Mouse (Mus musculus): Measurements from ENCODE around the gene Card19. TPM values are rescaled to one million over a fixed set of nuclear protein-coding genes. Genes with fewer than 3 reads are reported as not detected.

The Card19 gene
- polyA plus RNA-seq, 1 experiment from 2014 or later, result 23.3 TPM

GRCm38 (mm10) chr13:49189970-49190870 is 25.6 kb downstream of the Card19 start:
- peaks cover 44% of the 10 kb centered on the region for H3K4me1 ChIP-seq
- DNase-seq (ENCODE audit: low spot score), result no peak
- H3K27me3 ChIP-seq (ENCODE audit: low read depth, poor library complexity, severe bottlenecking), result peaks cover 40% of the 10 kb centered on the region
- peak overlapping the region; percentile 30; the same call in 1 of the 2 replicates for H3K27ac ChIP-seq (replicated peaks)
- H3K36me3 ChIP-seq, result no peaks in the 10 kb centered on the region
- WGBS, result 83% methylated on average over 12 of the region's 12 CpGs
- no peak overlapping the region for H3K4me3 ChIP-seq
- H3K9me3 ChIP-seq (replicated peaks), result no peaks in the 10 kb centered on the region

DNA sequence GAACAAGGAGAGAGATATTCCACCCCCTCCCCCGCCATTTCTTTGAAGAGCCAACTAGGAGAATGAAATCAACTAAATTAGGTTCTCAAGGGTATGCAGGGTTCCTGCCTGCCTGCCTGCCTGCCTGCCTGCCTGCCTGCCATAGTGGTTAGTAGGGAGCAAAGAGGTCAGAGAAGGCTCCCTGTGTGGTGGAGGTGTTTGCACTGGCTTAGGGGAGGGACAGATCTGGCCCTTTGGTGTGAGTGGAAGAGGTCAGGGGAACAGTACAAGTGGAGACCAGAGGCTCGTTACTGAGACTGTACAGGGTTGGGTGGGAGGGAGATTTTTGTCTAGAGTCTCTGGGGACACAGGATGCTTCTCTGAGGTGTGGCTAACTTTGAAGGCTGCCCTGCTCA is 26.9 kb downstream of the Card19 start:
- no peak for DNase-seq (ENCODE audit: low spot score)

GRCm38 (mm10) chr13:49188219-49188965 is 27.4 kb downstream of the Card19 start:
- Histone ChIP-seq H3K27me3 (ENCODE audit: low read depth, poor library complexity, severe bottlenecking) (peaks cover 53% of the 10 kb centered on the region), H3K4me1 (peaks cover 44% of the 10 kb centered on the region), H3K27ac (replicated peaks) (0 out of 2 replicates have a peak overlapping the region, but pooled peaks have one; percentile 74), H3K36me3 (no peaks in the 10 kb centered on the region), H3K9me3 (replicated peaks) (no peaks in the 10 kb centered on the region), H3K4me3 (peak overlapping the region; percentile 70)
- WGBS, result 27% methylated on average over 15 of the region's 15 CpGs
- DNase-seq (ENCODE audit: low spot score), result no peak

More for the DNA sequence above, 26.9 kb downstream of the Card19 start:
- H3K27ac ChIP-seq (replicated peaks), result no peak overlapping the region
- H3K27me3 ChIP-seq (ENCODE audit: low read depth, poor library complexity, severe bottlenecking), result peaks cover 49% of the 10 kb centered on the region
- 60% methylated on average over 2 of the region's 2 CpGs for WGBS
- no peak overlapping the region for H3K4me3 ChIP-seq
- H3K36me3 ChIP-seq, result no peaks in the 10 kb centered on the region
- peaks cover 44% of the 10 kb centered on the region for H3K4me1 ChIP-seq
- H3K9me3 ChIP-seq (replicated peaks), result no peaks in the 10 kb centered on the region

- WGBS, result 1% methylated on average over 81 of the region's 87 CpGs
- peak; percentile 79 for DNase-seq (ENCODE audit: low spot score)
- Histone ChIP-seq H3K27ac (replicated peaks) (peak within 1 kb of the TSS; percentile 74), H3K27me3 (ENCODE audit: low read depth, poor library complexity, severe bottlenecking) (peaks cover 53% of the 10 kb centered on the region), H3K4me1 (peaks cover 48% of the 10 kb centered on the region), H3K36me3 (no peaks in the 10 kb centered on the region), H3K9me3 (replicated peaks) (no peaks in the 10 kb centered on the region), H3K4me3 (peak within 1 kb of the TSS; percentile 70)
Observed at GRCm38 (mm10) chr13:49187288-49188218, 28.3 kb downstream of the Card19 start, which contains the start of gene Ninj1. Gene Ninj1 (plus strand): TSS chr13:49187485.

GRCm38 (mm10) chr13:49186798-49187287 is 29.0 kb downstream of the Card19 start:
- H3K4me1 ChIP-seq, result peaks cover 42% of the 10 kb centered on the region
- DNase-seq (ENCODE audit: low spot score), result no peak
- H3K27me3 ChIP-seq (ENCODE audit: low read depth, poor library complexity, severe bottlenecking), result peaks cover 53% of the 10 kb centered on the region
- whole genome bisulfite sequencing, result 15% methylated on average over 11 of the region's 11 CpGs
- peak overlapping the region; percentile 70 for H3K4me3 ChIP-seq
- peak overlapping the region; percentile 74 for H3K27ac ChIP-seq (replicated peaks)
- no peaks in the 10 kb centered on the region for H3K36me3 ChIP-seq
- H3K9me3 ChIP-seq (replicated peaks), result no peaks in the 10 kb centered on the region

GRCm38 (mm10) chr13:49183646-49184045 is 32.2 kb downstream of the Card19 start:
- H3K4me1 ChIP-seq, result peaks cover 26% of the 10 kb centered on the region
- H3K27ac ChIP-seq (replicated peaks), result 0 out of 2 replicates have a peak overlapping the region, but pooled peaks have one; percentile 6
- no peak for DNase-seq (ENCODE audit: low spot score)
- WGBS, result 70% methylated on average over 5 of the region's 5 CpGs
- peaks cover 34% of the 10 kb centered on the region for H3K27me3 ChIP-seq (ENCODE audit: low read depth, poor library complexity, severe bottlenecking)
- H3K36me3 ChIP-seq, result no peaks in the 10 kb centered on the region
- H3K9me3 ChIP-seq (replicated peaks), result no peaks in the 10 kb centered on the region
- H3K4me3 ChIP-seq, result no peak overlapping the region

DNA sequence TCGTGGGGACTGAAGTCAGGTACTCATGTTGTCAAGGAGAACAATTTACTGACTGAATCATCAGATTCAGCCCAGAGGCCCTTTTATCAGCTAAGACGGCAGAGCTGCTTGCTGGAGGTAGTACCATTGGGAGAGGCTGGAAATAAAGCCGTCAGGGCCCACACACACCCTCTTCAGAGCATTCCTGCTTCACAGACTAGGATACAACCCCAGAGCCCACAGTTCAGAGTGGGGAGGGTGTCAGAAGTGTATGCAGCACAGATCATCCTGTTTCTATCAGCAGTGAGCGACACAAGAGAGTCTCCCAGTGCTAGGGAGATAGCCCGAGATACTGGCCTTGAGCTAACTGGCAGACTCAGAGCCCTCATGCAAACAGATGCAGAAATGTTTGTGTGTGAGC is 32.7 kb downstream of the Card19 start:
- Histone ChIP-seq H3K9me3 (replicated peaks) (no peaks in the 10 kb centered on the region), H3K4me1 (peaks cover 21% of the 10 kb centered on the region), H3K27ac (replicated peaks) (no peak overlapping the region), H3K4me3 (no peak overlapping the region), H3K27me3 (ENCODE audit: low read depth, poor library complexity, severe bottlenecking) (peaks cover 29% of the 10 kb centered on the region), H3K36me3 (no peaks in the 10 kb centered on the region)
- 64% methylated on average over 5 of the region's 5 CpGs for WGBS
- no peak for DNase-seq (ENCODE audit: low spot score)

DNA sequence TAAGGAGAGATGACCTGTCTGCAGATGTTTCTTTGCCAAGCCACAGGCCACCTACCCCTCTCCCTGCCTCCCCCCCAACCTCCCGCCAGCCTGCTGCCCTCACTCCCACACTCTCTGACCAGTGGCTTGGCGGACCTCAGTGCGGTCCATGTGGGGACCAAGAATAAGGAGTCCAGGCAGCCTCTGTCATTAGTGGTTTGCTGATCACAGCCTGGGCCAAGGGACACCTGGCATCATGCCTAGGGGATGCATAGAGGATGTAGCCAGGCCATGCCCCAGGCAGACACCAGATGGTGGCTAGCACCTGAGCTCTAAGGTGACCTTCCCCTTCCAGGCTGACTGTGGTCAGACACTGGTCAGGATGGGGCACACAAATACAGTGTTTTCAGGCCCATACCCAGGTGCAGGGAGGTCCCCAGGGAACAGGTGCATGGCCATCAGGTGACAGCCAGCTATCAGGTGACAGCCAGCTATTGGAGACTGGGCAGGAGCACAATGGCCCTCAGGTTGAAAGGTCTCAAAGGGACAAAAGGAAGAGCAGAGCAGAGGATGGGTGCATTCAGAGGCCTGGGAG is 34.3 kb downstream of the Card19 start:
- no peaks in the 10 kb centered on the region for H3K36me3 ChIP-seq
- 78% methylated on average over 3 of the region's 3 CpGs for WGBS

DNA sequence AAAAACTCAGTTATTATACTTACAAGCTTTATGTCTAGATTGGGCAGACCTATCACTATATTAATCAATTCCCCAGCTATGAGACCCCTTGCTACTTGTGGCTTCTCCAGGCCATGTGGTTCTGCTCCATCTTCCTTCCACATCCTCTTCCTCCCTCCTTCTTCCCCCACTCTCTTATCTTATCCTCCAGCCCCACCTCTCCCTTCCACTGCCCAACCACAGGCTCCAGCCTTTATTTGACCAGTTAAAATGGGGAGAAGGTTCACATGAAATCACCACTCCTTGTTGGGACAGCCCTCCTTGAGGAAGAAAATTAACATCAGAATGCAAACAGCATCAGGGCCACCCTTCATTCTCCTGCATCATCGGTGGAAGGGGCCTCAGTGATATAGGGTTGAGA is 35.1 kb downstream of the Card19 start:
- H3K36me3 ChIP-seq, result no peaks in the 10 kb centered on the region
- no peak for DNase-seq (ENCODE audit: low spot score)
- no peak overlapping the region for H3K27ac ChIP-seq (replicated peaks)
- peaks cover 14% of the 10 kb centered on the region for H3K27me3 ChIP-seq (ENCODE audit: low read depth, poor library complexity, severe bottlenecking)
- 72% methylated on average over 1 of the region's 1 CpGs for WGBS
- peaks cover 5% of the 10 kb centered on the region; the same call in 1 of the 2 replicates for H3K4me1 ChIP-seq
- H3K9me3 ChIP-seq (replicated peaks), result no peaks in the 10 kb centered on the region
- H3K4me3 ChIP-seq, result no peak overlapping the region

More for the DNA sequence above, 34.3 kb downstream of the Card19 start:
- DNase-seq (ENCODE audit: low spot score), result no peak
- H3K27me3 ChIP-seq (ENCODE audit: low read depth, poor library complexity, severe bottlenecking), result peaks cover 22% of the 10 kb centered on the region
- peaks cover 6% of the 10 kb centered on the region; the same call in 1 of the 2 replicates for H3K4me1 ChIP-seq
- no peaks in the 10 kb centered on the region for H3K9me3 ChIP-seq (replicated peaks)
- H3K27ac ChIP-seq (replicated peaks), result no peak overlapping the region
- H3K4me3 ChIP-seq, result no peak overlapping the region

- peaks cover 12% of the 10 kb centered on the region; the same call in 1 of the 2 replicates for H3K27me3 ChIP-seq (ENCODE audit: low read depth, poor library complexity, severe bottlenecking)
- WGBS, result 86% methylated on average over 5 of the region's 5 CpGs
- no peaks in the 10 kb centered on the region for H3K9me3 ChIP-seq (replicated peaks)
- no peaks in the 10 kb centered on the region for H3K36me3 ChIP-seq
- no peak for DNase-seq (ENCODE audit: low spot score)
- H3K4me3 ChIP-seq, result no peak overlapping the region
- no peak overlapping the region for H3K27ac ChIP-seq (replicated peaks)
- H3K4me1 ChIP-seq, result peaks cover 5% of the 10 kb centered on the region; the same call in 1 of the 2 replicates
Observed at GRCm38 (mm10) chr13:49180274-49180673, 35.6 kb downstream of the Card19 start.

DNA sequence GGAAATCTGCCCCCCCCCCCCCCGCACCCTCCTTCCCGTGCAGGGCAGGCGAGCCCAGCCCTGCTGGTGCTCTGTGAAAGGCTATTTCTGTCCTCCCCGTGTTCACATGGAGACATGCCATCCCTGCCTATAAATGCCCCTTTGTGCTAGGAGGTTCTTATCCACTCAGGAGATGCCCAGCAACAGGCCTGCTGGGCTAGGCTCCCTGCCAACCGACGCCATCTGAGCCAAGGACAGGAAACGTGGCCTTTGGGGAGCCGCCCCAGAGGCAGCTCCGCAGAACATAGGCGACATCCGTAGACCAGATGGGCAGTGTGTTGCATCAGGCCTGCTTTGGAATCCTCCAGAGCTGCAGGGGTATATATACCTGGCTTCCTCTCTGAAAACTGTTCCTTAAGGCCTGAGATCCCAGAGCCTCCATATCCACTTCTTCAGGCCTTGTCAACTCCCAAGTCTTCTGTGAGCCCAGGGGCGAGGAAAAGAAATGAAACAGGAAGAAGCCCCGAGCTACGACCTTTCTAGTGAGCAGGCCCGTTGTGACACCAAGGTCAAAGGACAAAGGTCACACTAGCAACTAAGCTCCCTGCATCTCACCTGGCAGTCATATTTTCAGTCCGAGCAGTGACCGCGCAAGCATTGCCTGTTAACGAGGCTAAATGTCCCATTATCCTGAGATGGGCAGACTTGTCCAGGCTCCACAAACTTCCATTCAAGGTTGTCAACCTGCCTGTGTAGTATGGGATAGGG is 36.8 kb downstream of the Card19 start:
- WGBS, result 87% methylated on average over 19 of the region's 19 CpGs
- Histone ChIP-seq H3K27me3 (ENCODE audit: low read depth, poor library complexity, severe bottlenecking) (peaks cover 4% of the 10 kb centered on the region; the same call in 1 of the 2 replicates), H3K27ac (replicated peaks) (no peak overlapping the region), H3K4me3 (no peak overlapping the region), H3K9me3 (replicated peaks) (no peaks in the 10 kb centered on the region), H3K4me1 (peaks cover 5% of the 10 kb centered on the region; the same call in 1 of the 2 replicates), H3K36me3 (no peaks in the 10 kb centered on the region)
- no peak for DNase-seq (ENCODE audit: low spot score)
